Mouse (Mus musculus) bone marrow, adult 2 months (tissue): ENCODE results near the gene Tenm4.

Source experiments
- CTCF ChIP-seq: fragments of 200-500 bp; IDR thresholded peaks from 2 replicates; pipeline ENCODE4 v1.5.1; 2011; ENCODE audit warnings: low read length, control low read depth; ENCODE audit not compliant: control insufficient read depth, insufficient read depth
- POLR2A ChIP-seq: fragments of 200-500 bp; IDR thresholded peaks from 2 replicates; pipeline ENCODE4 v1.6.1; 2011; ENCODE audit warnings: low read depth, mild to moderate bottlenecking, control low read depth, low read length, borderline replicate concordance; ENCODE audit not compliant: control insufficient read depth

DNA sequence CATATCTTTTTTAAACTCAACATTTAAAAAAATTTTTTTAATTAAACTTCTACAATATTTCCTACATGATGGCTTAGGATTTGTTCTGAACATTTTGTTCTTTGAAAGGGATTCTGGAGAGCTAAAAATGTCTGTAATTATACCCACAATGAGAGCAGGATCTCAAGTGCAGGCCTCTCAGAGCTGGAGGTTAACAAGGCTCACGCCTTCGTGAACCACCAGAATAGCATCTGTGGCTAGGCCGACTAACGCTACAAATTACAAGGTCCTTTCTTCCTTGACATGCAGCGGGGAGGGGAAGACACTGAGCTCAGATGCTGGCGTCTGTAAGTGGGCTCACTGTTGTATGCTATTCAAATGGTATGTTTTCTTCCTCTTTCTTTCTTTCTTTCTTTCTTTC, 411.7 kb downstream of the Tenm4 start:
- no peak for TF ChIP-seq CTCF
- TF ChIP-seq POLR2A: no peak
